ENCODE assay signal across 8 mouse cellular contexts in genomic region chr5:31563496-31563895, GRCm38 (mm10). TPM values are rescaled to one million over a fixed set of nuclear protein-coding genes. Genes with fewer than 3 reads are reported as not detected.
DNase-seq lines count a peak whose midpoint lies in the region; ATAC-seq lines count a peak whose summit lies in the region.

No protein-coding gene starts in this region.

- H3K27ac ChIP-seq in kidney, embryonic 14.5 days (ENCODE audit: low read depth, low read length) = 0 out of 2 replicates have a peak overlapping the region, but pooled peaks have one; percentile 42
- H3K27ac ChIP-seq in limb, embryonic 15.5 days = peak overlapping the region; percentile 27; the same call in 1 of the 2 replicates
- no peak overlapping the region for H3K27ac ChIP-seq in neural tube, embryonic 11.5 days (ENCODE audit: low read depth, low read length)

- H3K4me3 ChIP-seq in kidney, embryonic 14.5 days (ENCODE audit: low read length) = no peak overlapping the region
- H3K4me3 ChIP-seq in limb, embryonic 15.5 days = no peak overlapping the region
- H3K4me3 ChIP-seq in neural tube, embryonic 11.5 days (ENCODE audit: low read depth, low read length) = no peak overlapping the region

- peak; percentile 65 for DNase-seq in CD4-positive helper T cell, adult 2 months (ENCODE audit: low read depth, low spot score)
- peak; percentile 80 for DNase-seq in adrenal gland, adult 2 months
- peak; percentile 83 for DNase-seq in embryo, embryonic 11 days
- peak; percentile 85 for DNase-seq in heart, adult 8-10 months (ENCODE audit: low spot score)
- DNase-seq in neural tube, embryonic 11.5 days (ENCODE audit: low spot score) = peak; percentile 82
- DNase-seq in testis, postnatal 10 days (ENCODE audit: low spot score) = peak; percentile 82

- WGBS in kidney, embryonic 14.5 days = 5% methylated on average over 6 of the region's 6 CpGs
- WGBS in limb, embryonic 15.5 days = 7% methylated on average over 6 of the region's 6 CpGs
- 5% methylated on average over 6 of the region's 6 CpGs for WGBS in neural tube, embryonic 11.5 days

- no peak overlapping the region for H3K4me2 ChIP-seq in kidney, embryonic 14.5 days (replicated peaks; ENCODE audit: low read depth, low read length)
- 0 out of 2 replicates have a peak overlapping the region, but pooled peaks have one; percentile 25 for H3K4me2 ChIP-seq in limb, embryonic 15.5 days
- no peak overlapping the region for H3K4me2 ChIP-seq in neural tube, embryonic 11.5 days (ENCODE audit: low read depth)

- H3K9me3 ChIP-seq in kidney, embryonic 14.5 days (ENCODE audit: control insufficient read depth, low read length) = no peaks in the 10 kb centered on the region
- H3K9me3 ChIP-seq in limb, embryonic 15.5 days = no peaks in the 10 kb centered on the region
- no peaks in the 10 kb centered on the region for H3K9me3 ChIP-seq in neural tube, embryonic 11.5 days (ENCODE audit: control insufficient read depth, low read length)

- no peak overlapping the region for H3K9ac ChIP-seq in kidney, embryonic 14.5 days (ENCODE audit: low read depth, low read length)
- no peak overlapping the region for H3K9ac ChIP-seq in limb, embryonic 15.5 days
- H3K9ac ChIP-seq in neural tube, embryonic 11.5 days (ENCODE audit: low read length) = no peak overlapping the region

- ATAC-seq in kidney, embryonic 14.5 days (ENCODE audit: low FRiP score, low TSS enrichment) = peak; percentile 69; the same call in 1 of the 2 replicates
- ATAC-seq in limb, embryonic 15.5 days (ENCODE audit: insufficient number of reproducible peaks, low FRiP score, low TSS enrichment, low read depth) = no peak
- ATAC-seq in neural tube, embryonic 11.5 days (ENCODE audit: insufficient read depth, low FRiP score, low TSS enrichment) = no peak

- no peaks in the 10 kb centered on the region for H3K27me3 ChIP-seq in kidney, embryonic 14.5 days (ENCODE audit: control insufficient read depth, insufficient read depth, low read length)
- no peaks in the 10 kb centered on the region for H3K27me3 ChIP-seq in limb, embryonic 15.5 days
- no peaks in the 10 kb centered on the region for H3K27me3 ChIP-seq in neural tube, embryonic 11.5 days (ENCODE audit: control insufficient read depth, insufficient read depth, low read length)

- H3K36me3 ChIP-seq in kidney, embryonic 14.5 days (ENCODE audit: control insufficient read depth, insufficient read depth, low read length) = peaks cover 14% of the 10 kb centered on the region; the same call in 1 of the 2 replicates
- H3K36me3 ChIP-seq in limb, embryonic 15.5 days = peaks cover 29% of the 10 kb centered on the region
- H3K36me3 ChIP-seq in neural tube, embryonic 11.5 days (ENCODE audit: control insufficient read depth, insufficient read depth, low read length) = peaks cover 3% of the 10 kb centered on the region; the same call in 1 of the 2 replicates

- peaks cover 2% of the 10 kb centered on the region; the same call in 1 of the 2 replicates for H3K4me1 ChIP-seq in kidney, embryonic 14.5 days (ENCODE audit: control insufficient read depth, insufficient read depth, low read length)
- H3K4me1 ChIP-seq in limb, embryonic 15.5 days = peaks cover 15% of the 10 kb centered on the region
- H3K4me1 ChIP-seq in neural tube, embryonic 11.5 days (ENCODE audit: control insufficient read depth, insufficient read depth, low read length) = no peaks in the 10 kb centered on the region

RNA-seq across cellular contexts. Expression of gene Mrpl33, which starts 33.2 kb away (rescaled TPM):
- 100 to 1,000 TPM; 294 to 325 TPM for total RNA-seq in adrenal gland, adult 2 months (2021)
- polyA plus RNA-seq in adrenal gland, adult 2 months (2012; rRNA removed) = 21.1 and 31.6 TPM in 2 replicates
- 100 to 1,000 TPM; 306 to 352 (median 322) TPM for total RNA-seq in heart, adult 8-10 months (2022)
- 253 and 349 TPM in 2 replicates for polyA plus RNA-seq in kidney, embryonic 14.5 days (2014; fragmentation: Nextera tagmentation; extraction: Ambion mirVana)
- 278 and 282 TPM in 2 replicates for polyA plus RNA-seq in limb, embryonic 15.5 days (2015; fragmentation: Nextera tagmentation; extraction: Ambion mirVana)
- polyA plus RNA-seq in neural tube, embryonic 11.5 days (2014; fragmentation: Nextera tagmentation; extraction: Ambion mirVana) = 214 and 225 TPM in 2 replicates

RNA-seq across cellular contexts. Expression of gene Supt7l, which starts 35.9 kb away (rescaled TPM):
- 10 to 100 TPM; 15.7 to 20.1 TPM for total RNA-seq in adrenal gland, adult 2 months (2021)
- polyA plus RNA-seq in adrenal gland, adult 2 months (2012; rRNA removed) = 11.7 and 13.0 TPM in 2 replicates
- 10 to 100 TPM; 12.8 to 13.8 (median 12.9) TPM for total RNA-seq in heart, adult 8-10 months (2022)
- polyA plus RNA-seq in kidney, embryonic 14.5 days (2014; fragmentation: Nextera tagmentation; extraction: Ambion mirVana) = 18.5 and 23.8 TPM in 2 replicates
- 21.8 and 23.3 TPM in 2 replicates for polyA plus RNA-seq in limb, embryonic 15.5 days (2015; fragmentation: Nextera tagmentation; extraction: Ambion mirVana)
- 19.5 and 21.3 TPM in 2 replicates for polyA plus RNA-seq in neural tube, embryonic 11.5 days (2014; fragmentation: Nextera tagmentation; extraction: Ambion mirVana)

RNA-seq across cellular contexts. Expression of gene Slc4a1ap, which starts 36.7 kb away (rescaled TPM):
- 10 to 100 TPM; 27.9 to 31.2 TPM for total RNA-seq in adrenal gland, adult 2 months (2021)
- 13.9 and 16.4 TPM in 2 replicates for polyA plus RNA-seq in adrenal gland, adult 2 months (2012; rRNA removed)
- 10 to 100 TPM; 20.2 to 24.4 (median 23.1) TPM for total RNA-seq in heart, adult 8-10 months (2022)
- polyA plus RNA-seq in kidney, embryonic 14.5 days (2014; fragmentation: Nextera tagmentation; extraction: Ambion mirVana) = 31.1 and 31.2 TPM in 2 replicates
- polyA plus RNA-seq in limb, embryonic 15.5 days (2015; fragmentation: Nextera tagmentation; extraction: Ambion mirVana) = 30.2 and 30.8 TPM in 2 replicates
- 30.9 and 35.4 TPM in 2 replicates for polyA plus RNA-seq in neural tube, embryonic 11.5 days (2014; fragmentation: Nextera tagmentation; extraction: Ambion mirVana)
